Mouse (Mus musculus) skeletal muscle tissue, adult 2 months (tissue): Measurements from ENCODE around the gene Kdelc1.

Experiments
- DNase-seq: peaks from one replicate; pipeline ENCODE4 v3.0.0-alpha.2; 2012; ENCODE audit warnings: low read depth, low spot score

Kdelc1 gene

DNA sequence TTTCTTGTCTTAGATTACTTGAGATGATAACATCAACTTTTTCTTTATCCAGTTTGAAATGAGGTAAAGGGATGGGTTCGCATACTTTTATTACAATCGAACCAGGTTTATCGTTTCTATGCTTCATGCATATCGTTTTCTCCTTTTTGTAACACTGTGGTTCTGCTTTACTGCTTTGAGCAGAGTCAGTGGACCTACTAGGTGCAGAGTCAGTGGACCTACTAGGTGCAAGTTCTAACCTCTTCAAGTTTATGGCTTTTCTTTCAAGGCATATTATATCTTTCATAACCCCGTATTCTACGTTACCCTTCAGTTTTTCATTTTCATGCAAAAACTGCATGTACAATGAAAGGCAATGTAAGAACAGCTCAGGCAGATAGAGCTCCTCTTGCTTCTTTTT lies 55.2 kb downstream of the Kdelc1 start:
- no peak for DNase-seq

DNA sequence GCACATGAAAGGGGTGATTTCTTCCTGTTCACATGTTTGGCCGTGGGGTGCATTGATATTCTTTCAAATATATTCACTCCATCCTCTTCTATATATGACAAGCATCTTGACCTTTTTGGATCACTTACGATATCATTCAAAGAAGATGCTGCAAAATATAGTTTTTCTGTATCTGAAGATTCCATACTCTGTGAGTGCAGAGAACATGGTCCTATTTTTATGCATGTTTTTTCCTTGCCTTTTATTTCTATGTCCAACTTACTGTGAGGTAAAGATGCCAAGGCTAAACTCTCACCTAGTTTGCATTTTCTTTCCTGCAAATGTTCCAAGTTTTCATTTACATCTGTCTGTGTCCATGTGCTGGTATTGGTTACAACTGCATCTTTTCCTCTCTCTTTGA lies 56.8 kb downstream of the Kdelc1 start, which contains the start of gene Gm8251:
Gene Gm8251 (minus strand): TSS at position 101 of the 400 bp plus-strand sequence.
- no peak for DNase-seq

DNA sequence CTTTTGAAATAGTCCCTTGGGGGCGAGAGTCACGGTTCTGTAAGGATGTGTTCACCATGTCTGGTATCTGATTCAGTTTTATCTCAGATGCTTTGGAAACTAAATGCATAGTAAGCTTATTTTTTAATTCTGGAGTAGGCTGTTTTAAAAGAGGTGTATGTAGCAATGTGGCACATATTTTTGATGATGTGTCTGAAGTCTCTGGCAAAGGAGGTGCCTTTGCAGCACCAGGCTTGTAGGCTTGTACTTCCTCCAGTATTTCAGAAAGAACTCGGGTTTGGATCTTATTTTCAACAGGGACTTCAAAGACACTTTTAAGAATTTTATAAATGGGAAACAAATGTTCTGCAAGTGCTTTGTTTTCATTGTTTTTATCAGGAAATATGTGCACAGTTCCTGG lies 60.8 kb downstream of the Kdelc1 start:
- DNase-seq, result no peak
